Mouse (Mus musculus) hindbrain, embryonic 15.5 days (tissue): Measurements from ENCODE around the gene Scgb1b17. TPM values are rescaled to one million over a fixed set of nuclear protein-coding genes. Genes with fewer than 3 reads are reported as not detected.
"Not testable (repeated sequence)": the region's sequence is repeated elsewhere in the genome, so short reads cannot be mapped to it uniquely, and the experiment has no call there.

ENCODE experiments used
- ATAC-seq: fragments of 200-750 bp; cut with Nextera tagmentation; 2 replicates; pipeline ENCODE4 v1.8.0; 2017; ENCODE audit warnings: low read depth, moderate number of reproducible peaks, moderate TSS enrichment; ENCODE audit not compliant: low FRiP score
- H3K27ac ChIP-seq: fragments of 300-500 bp; sonication (generic); replicated peaks from 2 replicates; pipeline ENCODE4 v1.5.1; 2015; ENCODE audit warnings: mild to moderate bottlenecking, inconsistent platforms
- H3K27me3 ChIP-seq: fragments of 300-500 bp; sonication (generic); 2 replicates; pipeline ENCODE4 v1.6.1; 2015; ENCODE audit warnings: control low read depth, inconsistent platforms
- H3K36me3 ChIP-seq: fragments of 300-500 bp; sonication (generic); 2 replicates; pipeline ENCODE4 v1.6.1; 2015; ENCODE audit warnings: control low read depth, inconsistent platforms
- H3K4me1 ChIP-seq: fragments of 300-500 bp; sonication (generic); replicated peaks from 2 replicates; pipeline ENCODE4 v1.6.1; 2015; ENCODE audit warnings: control low read depth, inconsistent platforms
- H3K4me2 ChIP-seq: fragments of 300-500 bp; sonication (generic); 2 replicates; pipeline ENCODE4 v1.6.1; 2015; ENCODE audit warnings: moderate library complexity, mild to moderate bottlenecking, inconsistent platforms
- H3K4me3 ChIP-seq: fragments of 300-500 bp; sonication (generic); 2 replicates; pipeline ENCODE4 v1.5.1; 2015; ENCODE audit warnings: mild to moderate bottlenecking, inconsistent platforms
- H3K9ac ChIP-seq: fragments of 300-500 bp; sonication (generic); 2 replicates; pipeline ENCODE4 v1.6.1; 2015; ENCODE audit warnings: inconsistent platforms
- H3K9me3 ChIP-seq: fragments of 300-500 bp; sonication (generic); 2 replicates; pipeline ENCODE4 v1.6.1; 2016; ENCODE audit warnings: control low read depth, inconsistent platforms
- polyA plus RNA-seq: library from polyadenylated mRNA; unstranded; fragments of >200 nt; fragmentation: Nextera tagmentation; extraction: Ambion mirVana; gene quantifications from 2 replicates; pipeline ENCODE4 v1.2.1, GENCODE M21; 2015

Scgb1b17 gene
- polyA plus RNA-seq: not detected in 2 replicates

DNA sequence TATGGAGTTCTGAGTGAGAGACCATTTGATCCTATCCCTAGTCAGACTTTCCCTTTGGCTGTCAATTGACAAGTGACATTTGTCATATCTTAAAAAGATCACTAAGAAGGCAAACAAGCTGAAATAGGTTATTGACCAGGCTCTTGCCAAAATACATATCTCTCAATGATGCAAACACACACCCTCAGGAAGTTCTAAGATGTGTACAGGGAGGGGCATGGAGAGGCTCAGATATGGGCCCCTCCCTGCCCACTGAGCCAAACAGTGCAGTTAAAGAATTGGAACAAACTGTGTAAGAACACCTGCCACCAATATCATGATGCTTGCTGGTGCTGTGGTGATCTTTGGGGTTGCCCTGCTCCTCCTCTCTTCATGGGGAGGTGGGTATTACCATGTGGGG lies at the start of gene Scgb1b17:
TSS of gene Scgb1b17 (plus strand) at position 301 of the 400 bp plus-strand sequence.
- not testable (repeated sequence) for H3K9me3 ChIP-seq, H3K27me3 ChIP-seq, H3K27ac ChIP-seq, H3K4me2 ChIP-seq, ATAC-seq, H3K4me1 ChIP-seq, H3K36me3 ChIP-seq, H3K4me3 ChIP-seq, H3K9ac ChIP-seq

DNA sequence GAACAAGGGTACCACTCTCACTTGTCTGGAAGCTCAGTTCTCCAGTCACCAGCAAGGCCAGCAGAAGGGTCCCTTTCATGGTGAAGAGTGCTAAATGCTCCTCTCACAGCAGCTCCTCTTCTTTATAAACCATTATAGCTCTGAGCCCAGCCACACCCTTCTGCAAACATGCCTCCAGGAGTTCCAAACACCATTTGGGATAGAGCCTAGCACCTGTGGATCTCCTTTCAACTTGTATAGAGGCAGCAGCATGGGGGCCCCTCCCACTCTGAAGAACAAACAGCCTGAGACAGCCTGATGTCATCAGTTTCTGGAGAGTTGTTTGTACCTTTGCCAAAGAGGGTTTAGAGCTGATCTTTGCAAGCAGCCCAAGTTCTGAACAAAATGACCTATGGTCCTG lies 6.8 kb upstream of the Scgb1b17 start, which contains the start of gene Scgb2b17:
TSS of gene Scgb2b17 (minus strand) at position 101 of the 400 bp plus-strand sequence.
- H3K4me1 ChIP-seq, H3K4me2 ChIP-seq, H3K9me3 ChIP-seq, H3K27me3 ChIP-seq, ATAC-seq, H3K9ac ChIP-seq, H3K4me3 ChIP-seq, H3K27ac ChIP-seq, H3K36me3 ChIP-seq: not testable (repeated sequence)

Other genes with a start within 250 kb of the Scgb1b17 start
- gene Scgb2b15, start 233.8 kb upstream of the Scgb1b17 start, polyA plus RNA-seq: not detected in 2 replicates
- not detected in 2 replicates for gene Scgb1b15, start 226.9 kb upstream of the Scgb1b17 start, polyA plus RNA-seq
- not detected in 2 replicates for gene Scgb2b17, start 6.9 kb upstream of the Scgb1b17 start, polyA plus RNA-seq
- gene Scgb2b18, start 110.4 kb downstream of the Scgb1b17 start, polyA plus RNA-seq: not detected in 2 replicates
- not detected in 2 replicates for gene Scgb1b18, start 122.1 kb downstream of the Scgb1b17 start, polyA plus RNA-seq
- not detected in 2 replicates for gene Scgb2b19, start 216.9 kb downstream of the Scgb1b17 start, polyA plus RNA-seq
- not detected in 2 replicates for gene Scgb1b19, start 223.8 kb downstream of the Scgb1b17 start, polyA plus RNA-seq